ENCODE assay signal across 8 mouse cellular contexts in genomic region chr3:95284062-95284461, GRCm38 (mm10). TPM values are rescaled to one million over a fixed set of nuclear protein-coding genes. Genes with fewer than 3 reads are reported as not detected.
DNase-seq lines count a peak whose midpoint lies in the region; ATAC-seq and TF ChIP-seq lines count a peak whose summit lies in the region.

No protein-coding gene starts in this region.

- in situ Hi-C loops in ES-E14 (cut with MboI; ENCODE audit: low sequenced_read_pairs in 2 of 2, unreplicated experiment in 2 of 2): no loop called here

- 32% methylated on average over 1 of the region's 1 CpGs for WGBS in heart, embryonic 11.5 days (ENCODE audit: insufficient replicate concordance)
- 13% methylated on average over 1 of the region's 1 CpGs for WGBS in forebrain, postnatal 0 days
- 46% methylated on average over 1 of the region's 1 CpGs for WGBS in midbrain, embryonic 11.5 days

- intact Hi-C loops in heart, postnatal 14 days (cut with DNase I): no loop called here

- H3K9me3 ChIP-seq in heart, embryonic 11.5 days (replicated peaks; ENCODE audit: control insufficient read depth, low read length): no peaks in the 10 kb centered on the region
- H3K9me3 ChIP-seq in ES-E14 (ENCODE audit: control insufficient read depth, insufficient read depth, low read depth, low read length): no peaks in the 10 kb centered on the region
- H3K9me3 ChIP-seq in forebrain, postnatal 0 days (ENCODE audit: low read length): no peaks in the 10 kb centered on the region
- no peaks in the 10 kb centered on the region for H3K9me3 ChIP-seq in midbrain, embryonic 11.5 days (ENCODE audit: control insufficient read depth, low read length)

- no peak for DNase-seq in heart, postnatal 14 days
- DNase-seq in ES-E14 (ENCODE audit: low read depth, low spot score): no peak
- DNase-seq in forebrain, postnatal 0 days: no peak
- peak; percentile 78 for DNase-seq in midbrain, embryonic 11.5 days (ENCODE audit: low spot score, missing footprints)
- DNase-seq in embryo, embryonic 10.5 days (ENCODE audit: low spot score): no peak
- no peak for DNase-seq in layer of hippocampus, adult 11-12 months (ENCODE audit: low spot score)

- no peaks in the 10 kb centered on the region for H3K27me3 ChIP-seq in heart, embryonic 11.5 days (ENCODE audit: control insufficient read depth, insufficient read depth, low read length)
- no peaks in the 10 kb centered on the region for H3K27me3 ChIP-seq in forebrain, postnatal 0 days (ENCODE audit: insufficient read depth, low read length)
- no peaks in the 10 kb centered on the region for H3K27me3 ChIP-seq in midbrain, embryonic 11.5 days (ENCODE audit: control insufficient read depth, insufficient read depth, low read length)

- peaks cover 9% of the 10 kb centered on the region for H3K4me1 ChIP-seq in heart, embryonic 11.5 days (ENCODE audit: control insufficient read depth, insufficient read depth, low read length)
- peaks cover 2 to 7% of the 10 kb centered on the region in 2 experiments; a peak in 3 of 4 replicates for H3K4me1 ChIP-seq in ES-E14 (ENCODE audit: control insufficient read depth in 2 of 2, insufficient read depth in 2 of 2, low read length in 2 of 2, poor library complexity in 1 of 2)
- peaks cover 11% of the 10 kb centered on the region for H3K4me1 ChIP-seq in forebrain, postnatal 0 days (ENCODE audit: insufficient read depth)
- peaks cover 9% of the 10 kb centered on the region for H3K4me1 ChIP-seq in midbrain, embryonic 11.5 days (ENCODE audit: control insufficient read depth, insufficient read depth, low read length)

- peak overlapping the region; percentile 81 for H3K4me2 ChIP-seq in heart, embryonic 11.5 days
- peak overlapping the region; percentile 81 for H3K4me2 ChIP-seq in forebrain, postnatal 0 days (ENCODE audit: low read depth)
- peak overlapping the region; percentile 78 for H3K4me2 ChIP-seq in midbrain, embryonic 11.5 days

- no peak for ATAC-seq in heart, embryonic 11.5 days (replicated peaks; ENCODE audit: insufficient number of reproducible peaks, low FRiP score, low TSS enrichment)
- no peak for ATAC-seq in forebrain, postnatal 0 days
- no peak for ATAC-seq in midbrain, embryonic 11.5 days (ENCODE audit: low FRiP score)
- no peak for ATAC-seq in frontal cortex, adult (ENCODE audit: low TSS enrichment)

- peaks cover 10% of the 10 kb centered on the region for H3K36me3 ChIP-seq in heart, embryonic 11.5 days (ENCODE audit: control insufficient read depth, insufficient read depth, low read length)
- H3K36me3 ChIP-seq in ES-E14 (ENCODE audit: control insufficient read depth, insufficient read depth, low read length, poor library complexity, severe bottlenecking): peaks cover 10% of the 10 kb centered on the region
- peaks cover 11% of the 10 kb centered on the region; the same call in 1 of the 2 replicates for H3K36me3 ChIP-seq in forebrain, postnatal 0 days (ENCODE audit: insufficient read depth)
- no peaks in the 10 kb centered on the region for H3K36me3 ChIP-seq in midbrain, embryonic 11.5 days (ENCODE audit: control insufficient read depth, insufficient read depth, low read length)

- TF ChIP-seq CTCF in forebrain, postnatal 0 days (IDR thresholded peaks at IDR 0.05; ENCODE audit: low read depth): no peak

- H3K9ac ChIP-seq in heart, embryonic 11.5 days (ENCODE audit: low read depth, low read length): no peak overlapping the region; the same call in 1 of the 2 replicates
- no peak overlapping the region; the same call in 1 of the 2 replicates for H3K9ac ChIP-seq in ES-E14 (ENCODE audit: insufficient read depth, low read depth, low read length, poor library complexity, severe bottlenecking)
- peak overlapping the region; percentile 74 for H3K9ac ChIP-seq in forebrain, postnatal 0 days
- peak overlapping the region; percentile 92 for H3K9ac ChIP-seq in midbrain, embryonic 11.5 days (ENCODE audit: low read length)

- H3K27ac ChIP-seq in heart, embryonic 11.5 days (ENCODE audit: low read depth, low read length): no peak overlapping the region
- no peak overlapping the region for H3K27ac ChIP-seq in ES-E14 (ENCODE audit: insufficient read depth, low read depth, low read length, poor library complexity, severe bottlenecking)
- H3K27ac ChIP-seq in forebrain, postnatal 0 days (ENCODE audit: low read depth, low read length): no peak overlapping the region
- H3K27ac ChIP-seq in midbrain, embryonic 11.5 days (ENCODE audit: low read depth, low read length): no peak overlapping the region

- H3K4me3 ChIP-seq in heart, embryonic 11.5 days (ENCODE audit: low read depth, low read length): peak overlapping the region; percentile 84
- H3K4me3 ChIP-seq in ES-E14 (ENCODE audit: insufficient read depth in 1 of 2, low read depth in 1 of 2, low read length in 2 of 2, poor library complexity in 1 of 2, severe bottlenecking in 1 of 2): peak overlapping the region; percentile 82 to 94
- H3K4me3 ChIP-seq in forebrain, postnatal 0 days (ENCODE audit: low read depth, low read length): peak overlapping the region; percentile 66
- peak overlapping the region; percentile 61; the same call in 1 of the 2 replicates for H3K4me3 ChIP-seq in midbrain, embryonic 11.5 days (ENCODE audit: low read depth, low read length)

TF ChIP-seq in ES-E14, 5 proteins besides CTCF, POLR2A, EP300 and RAD21:
- TF ChIP-seq HCFC1 (IDR thresholded peaks at IDR 0.05; ENCODE audit: borderline replicate concordance, insufficient read depth, low read length) (no peak), MAFK (IDR thresholded peaks at IDR 0.05; ENCODE audit: insufficient read depth, low read depth, low read length) (no peak), ZC3H11A (IDR thresholded peaks at IDR 0.05; ENCODE audit: borderline replicate concordance, low read depth, low read length) (no peak), ZNF384 (IDR thresholded peaks at IDR 0.05; ENCODE audit: low read depth, low read length) (no peak), CHD2 (IDR thresholded peaks at IDR 0.05; ENCODE audit: low read depth, low read length) (no peak)

RNA-seq across cellular contexts. Expression of gene Prune1, which starts 2.2 kb away (rescaled TPM):
- 24.7 and 32.2 TPM in 2 replicates for polyA plus RNA-seq in heart, embryonic 11.5 days (2014; fragmentation: Nextera tagmentation; extraction: Ambion mirVana)
- total RNA-seq in heart, postnatal 14 days (2021): 10 to 100 TPM; 19.8 to 20.4 TPM
- 26.4 and 29.5 TPM in 2 replicates for total RNA-seq in ES-E14 (2012; rRNA removed)
- total RNA-seq in forebrain, postnatal 0 days (2014; rRNA removed): 47.2 and 59.0 TPM in 2 replicates
- 51.4 and 60.4 TPM in 2 replicates for polyA plus RNA-seq in forebrain, postnatal 0 days (2015; fragmentation: Nextera tagmentation; extraction: Ambion mirVana)
- polyA plus RNA-seq in midbrain, embryonic 11.5 days (2014; fragmentation: Nextera tagmentation; extraction: Ambion mirVana): 28.0 and 29.7 TPM in 2 replicates

RNA-seq across cellular contexts. Expression of gene Mindy1, which starts 2.9 kb away (rescaled TPM):
- polyA plus RNA-seq in heart, embryonic 11.5 days (2014; fragmentation: Nextera tagmentation; extraction: Ambion mirVana): 24.3 and 25.1 TPM in 2 replicates
- 10 to 100 TPM; 22.3 to 25.8 TPM for total RNA-seq in heart, postnatal 14 days (2021)
- 48.8 and 54.5 TPM in 2 replicates for total RNA-seq in ES-E14 (2012; rRNA removed)
- 29.5 and 35.4 TPM in 2 replicates for total RNA-seq in forebrain, postnatal 0 days (2014; rRNA removed)
- 33.6 and 38.9 TPM in 2 replicates for polyA plus RNA-seq in forebrain, postnatal 0 days (2015; fragmentation: Nextera tagmentation; extraction: Ambion mirVana)
- 38.8 and 43.3 TPM in 2 replicates for polyA plus RNA-seq in midbrain, embryonic 11.5 days (2014; fragmentation: Nextera tagmentation; extraction: Ambion mirVana)

RNA-seq across cellular contexts. Expression of gene Anxa9, which starts 22.9 kb away (rescaled TPM):
- 0.84 and 1.5 TPM in 2 replicates for polyA plus RNA-seq in heart, embryonic 11.5 days (2014; fragmentation: Nextera tagmentation; extraction: Ambion mirVana)
- total RNA-seq in heart, postnatal 14 days (2021): under 1 TPM; 0.38 to 0.76 TPM
- 0.58 and 1.1 TPM in 2 replicates for total RNA-seq in ES-E14 (2012; rRNA removed)
- total RNA-seq in forebrain, postnatal 0 days (2014; rRNA removed): 0.14 and 0.54 TPM in 2 replicates
- 0.24 and 0.40 TPM in 2 replicates for polyA plus RNA-seq in forebrain, postnatal 0 days (2015; fragmentation: Nextera tagmentation; extraction: Ambion mirVana)
- polyA plus RNA-seq in midbrain, embryonic 11.5 days (2014; fragmentation: Nextera tagmentation; extraction: Ambion mirVana): 0.87 and 1.3 TPM in 2 replicates

RNA-seq across cellular contexts. Expression of gene Cers2, which starts 30.5 kb away (rescaled TPM):
- polyA plus RNA-seq in heart, embryonic 11.5 days (2014; fragmentation: Nextera tagmentation; extraction: Ambion mirVana): 117 and 125 TPM in 2 replicates
- total RNA-seq in heart, postnatal 14 days (2021): 10 to 100 TPM; 47.4 to 47.6 TPM
- 87.6 and 101 TPM in 2 replicates for total RNA-seq in ES-E14 (2012; rRNA removed)
- total RNA-seq in forebrain, postnatal 0 days (2014; rRNA removed): 59.4 and 72.6 TPM in 2 replicates
- 68.6 and 77.9 TPM in 2 replicates for polyA plus RNA-seq in forebrain, postnatal 0 days (2015; fragmentation: Nextera tagmentation; extraction: Ambion mirVana)
- polyA plus RNA-seq in midbrain, embryonic 11.5 days (2014; fragmentation: Nextera tagmentation; extraction: Ambion mirVana): 94.1 and 97.1 TPM in 2 replicates

RNA-seq across cellular contexts. Expression of gene Bnipl, which starts 33.1 kb away (rescaled TPM):
- polyA plus RNA-seq in heart, embryonic 11.5 days (2014; fragmentation: Nextera tagmentation; extraction: Ambion mirVana): not detected in 2 replicates
- under 1 TPM in 1 of 2 experiments, not detected in 1; 0.32 TPM for total RNA-seq in heart, postnatal 14 days (2021)
- total RNA-seq in ES-E14 (2012; rRNA removed): 6.7 and 16.0 TPM in 2 replicates
- total RNA-seq in forebrain, postnatal 0 days (2014; rRNA removed): 0.23 and 0.33 TPM in 2 replicates
- not detected in 2 replicates for polyA plus RNA-seq in forebrain, postnatal 0 days (2015; fragmentation: Nextera tagmentation; extraction: Ambion mirVana)
- polyA plus RNA-seq in midbrain, embryonic 11.5 days (2014; fragmentation: Nextera tagmentation; extraction: Ambion mirVana): 0.20 TPM in 1 of 2 replicates, not detected in the other

Comparison
In these comparisons a context has a peak if more than half of its experiments do, and no peak if none do; other contexts are left out.
1. H3K9ac ChIP-seq: peak in forebrain, postnatal 0 days (single experiment) and midbrain, embryonic 11.5 days (single experiment); none in heart, embryonic 11.5 days (single experiment) and ES-E14 (single experiment).
2. Peak in every context shown above with its lines, with median percentiles within 50 percentile points of each other: H3K4me2 ChIP-seq and H3K4me3 ChIP-seq.